28 mouse cellular contexts compared by ENCODE assay signal in the genomic region with DNA sequence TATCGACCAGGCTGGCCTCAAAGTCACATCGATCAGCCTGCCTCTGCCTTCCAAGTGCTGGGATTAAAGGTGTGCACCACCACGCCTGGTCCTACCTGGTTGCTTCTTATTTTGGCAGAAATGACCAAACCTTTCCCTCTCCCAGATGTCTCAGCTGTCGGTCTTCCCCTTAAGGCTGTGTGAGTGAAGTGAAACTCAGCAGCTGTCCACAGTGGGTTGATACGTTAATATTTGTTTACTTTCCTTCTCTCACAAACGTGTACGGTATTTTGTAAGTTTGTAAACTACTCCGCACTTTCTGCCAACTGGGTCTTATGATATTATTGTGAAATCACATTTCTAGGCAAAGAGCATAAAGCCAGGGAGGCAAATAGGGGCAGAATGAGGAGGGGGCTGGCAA. TPM values are rescaled to one million over a fixed set of nuclear protein-coding genes. Genes with fewer than 3 reads are reported as not detected.
"Had no signal": no experiment of that assay in that cellular context is flagged by ENCODE, and none has a peak within 500 bp of the region (broad histone marks: within the 10 kb centered on the region; RNA-seq: fewer than 3 reads in every experiment).

No protein-coding gene starts in this region.

- H3K27me3 ChIP-seq: intestine, embryonic 15.5 days; kidney, embryonic 15.5 days; limb, embryonic 12.5 days; limb, embryonic 15.5 days; lung, embryonic 15.5 days had no signal

- H3K4me3 ChIP-seq: intestine, embryonic 15.5 days; kidney, embryonic 15.5 days; left cerebral cortex, adult 2 months; limb, embryonic 12.5 days; limb, embryonic 15.5 days; lung, embryonic 15.5 days had no signal

- H3K27ac ChIP-seq: intestine, embryonic 15.5 days; kidney, embryonic 15.5 days; left cerebral cortex, adult 2 months; limb, embryonic 12.5 days; limb, embryonic 15.5 days; liver, embryonic 14.5 days; lung, embryonic 15.5 days; stomach, postnatal 0 days had no signal

- H3K36me3 ChIP-seq: intestine, embryonic 15.5 days; kidney, embryonic 15.5 days; limb, embryonic 12.5 days; limb, embryonic 15.5 days; lung, embryonic 15.5 days had no signal

- H3K4me1 ChIP-seq: intestine, embryonic 15.5 days; kidney, embryonic 15.5 days; limb, embryonic 12.5 days; limb, embryonic 15.5 days; lung, embryonic 15.5 days had no signal

- DNase-seq: kidney, adult 11 months; kidney, adult 8-10 months; kidney, postnatal 10 days; kidney, postnatal 36 days; layer of hippocampus, postnatal 36 days; left cerebral cortex, postnatal 4 days; lung, adult 18-20 months; lung, postnatal 14 days; lung, postnatal 4 days; midbrain, embryonic 14.5 days; thymus, adult 2 months; thymus, postnatal 14 days had no signal

RNA-seq across cellular contexts. Expression of a gene that starts 3.1 kb away (rescaled TPM):
- total RNA-seq: layer of hippocampus, postnatal 36 days; left cerebral cortex, adult 2 months; left cerebral cortex, postnatal 10 days; left cerebral cortex, postnatal 4 days; megakaryocyte progenitor cell, adult 5-6 weeks; megakaryocyte-erythroid progenitor cell, adult 5-6 weeks; midbrain, postnatal 0 days had no signal
- polyA plus RNA-seq: intestine, embryonic 15.5 days; kidney, embryonic 15.5 days; limb, embryonic 12.5 days; limb, embryonic 15.5 days; liver, embryonic 14.5 days; midbrain, embryonic 11.5 days; midbrain, embryonic 14.5 days; midbrain, postnatal 0 days; neural tube, embryonic 11.5 days; neural tube, embryonic 14.5 days; stomach, embryonic 14.5 days; stomach, postnatal 0 days had no signal
